Mouse (Mus musculus): ENCODE measurements around the gene Gng7. TPM values are rescaled to one million over a fixed set of nuclear protein-coding genes. Genes with fewer than 3 reads are reported as not detected.

Gene Gng7
- polyA plus RNA-seq, 1 experiment from 2014 or later = 1.2 TPM

- no peak overlapping the region for H3K9ac ChIP-seq (ENCODE audit: low read depth, low read length)
- 0 out of 2 replicates have a peak, but pooled peaks cover 2% of the 10 kb centered on the region for H3K4me1 ChIP-seq (replicated peaks; ENCODE audit: control insufficient read depth, insufficient read depth, low read length)
- no peak overlapping the region for H3K27ac ChIP-seq (ENCODE audit: low read depth, low read length)
- no peaks in the 10 kb centered on the region for H3K36me3 ChIP-seq (ENCODE audit: control insufficient read depth, insufficient read depth)
- H3K9me3 ChIP-seq (ENCODE audit: control insufficient read depth) = no peaks in the 10 kb centered on the region
- H3K4me3 ChIP-seq (ENCODE audit: low read depth, low read length) = no peak overlapping the region
- H3K4me2 ChIP-seq (replicated peaks; ENCODE audit: low read depth) = no peak overlapping the region
- 0 out of 2 replicates have a peak, but pooled peaks have one; percentile 7 for ATAC-seq
- TF ChIP-seq CTCF (IDR thresholded peaks at IDR 0.05; ENCODE audit: low read depth) = no peak
- 44% methylated on average over 6 of the region's 6 CpGs for WGBS
- no peaks in the 10 kb centered on the region for H3K27me3 ChIP-seq (replicated peaks; ENCODE audit: control insufficient read depth, insufficient read depth, low read length)
These were observed 59.9 kb downstream of the Gng7 start for GRCm38 (mm10) chr10:80954843-80955242.

GRCm38 (mm10) chr10:80954415-80954814 is 60.3 kb downstream of the Gng7 start:
- no peak overlapping the region for H3K4me3 ChIP-seq (ENCODE audit: low read depth, low read length)
- H3K4me2 ChIP-seq (replicated peaks; ENCODE audit: low read depth) = no peak overlapping the region
- no peak for TF ChIP-seq CTCF (IDR thresholded peaks at IDR 0.05; ENCODE audit: low read depth)
- ATAC-seq = no peak
- H3K9ac ChIP-seq (ENCODE audit: low read depth, low read length) = no peak overlapping the region
- H3K27me3 ChIP-seq (replicated peaks; ENCODE audit: control insufficient read depth, insufficient read depth, low read length) = no peaks in the 10 kb centered on the region
- H3K4me1 ChIP-seq (replicated peaks; ENCODE audit: control insufficient read depth, insufficient read depth, low read length) = 0 out of 2 replicates have a peak, but pooled peaks cover 4% of the 10 kb centered on the region
- no peaks in the 10 kb centered on the region for H3K9me3 ChIP-seq (ENCODE audit: control insufficient read depth)
- no peak overlapping the region for H3K27ac ChIP-seq (ENCODE audit: low read depth, low read length)
- 61% methylated on average over 13 of the region's 13 CpGs for WGBS
- no peaks in the 10 kb centered on the region for H3K36me3 ChIP-seq (ENCODE audit: control insufficient read depth, insufficient read depth)

- Histone ChIP-seq H3K9me3 (ENCODE audit: control insufficient read depth) (no peaks in the 10 kb centered on the region), H3K4me2 (replicated peaks; ENCODE audit: low read depth) (no peak overlapping the region), H3K9ac (ENCODE audit: low read depth, low read length) (no peak overlapping the region), H3K4me3 (ENCODE audit: low read depth, low read length) (no peak overlapping the region), H3K27me3 (replicated peaks; ENCODE audit: control insufficient read depth, insufficient read depth, low read length) (no peaks in the 10 kb centered on the region), H3K4me1 (replicated peaks; ENCODE audit: control insufficient read depth, insufficient read depth, low read length) (peaks cover 7% of the 10 kb centered on the region; the same call in 1 of the 2 replicates), H3K36me3 (ENCODE audit: control insufficient read depth, insufficient read depth) (no peaks in the 10 kb centered on the region), H3K27ac (ENCODE audit: low read depth, low read length) (no peak overlapping the region)
- no peak for ATAC-seq
- TF ChIP-seq CTCF (IDR thresholded peaks at IDR 0.05; ENCODE audit: low read depth) = no peak
- 76% methylated on average over 15 of the region's 15 CpGs for WGBS
These were observed 62.3 kb downstream of the Gng7 start for GRCm38 (mm10) chr10:80952449-80952848.

GRCm38 (mm10) chr10:80951761-80952390 is 62.9 kb downstream of the Gng7 start:
- Histone ChIP-seq H3K4me1 (replicated peaks; ENCODE audit: control insufficient read depth, insufficient read depth, low read length) (peaks cover 11% of the 10 kb centered on the region; the same call in 1 of the 2 replicates), H3K9me3 (ENCODE audit: control insufficient read depth) (no peaks in the 10 kb centered on the region), H3K27ac (ENCODE audit: low read depth, low read length) (no peak overlapping the region), H3K9ac (ENCODE audit: low read depth, low read length) (no peak overlapping the region), H3K27me3 (replicated peaks; ENCODE audit: control insufficient read depth, insufficient read depth, low read length) (no peaks in the 10 kb centered on the region), H3K4me2 (replicated peaks; ENCODE audit: low read depth) (no peak overlapping the region), H3K36me3 (ENCODE audit: control insufficient read depth, insufficient read depth) (no peaks in the 10 kb centered on the region), H3K4me3 (ENCODE audit: low read depth, low read length) (no peak overlapping the region)
- no peak for ATAC-seq
- TF ChIP-seq CTCF (IDR thresholded peaks at IDR 0.05; ENCODE audit: low read depth) = no peak
- WGBS = 83% methylated on average over 10 of the region's 10 CpGs

- Histone ChIP-seq H3K4me1 (replicated peaks; ENCODE audit: control insufficient read depth, insufficient read depth, low read length) (peaks cover 12% of the 10 kb centered on the region; the same call in 1 of the 2 replicates), H3K9me3 (ENCODE audit: control insufficient read depth) (no peaks in the 10 kb centered on the region), H3K4me2 (replicated peaks; ENCODE audit: low read depth) (no peak overlapping the region), H3K9ac (ENCODE audit: low read depth, low read length) (no peak overlapping the region), H3K27ac (ENCODE audit: low read depth, low read length) (no peak overlapping the region), H3K4me3 (ENCODE audit: low read depth, low read length) (no peak overlapping the region), H3K27me3 (replicated peaks; ENCODE audit: control insufficient read depth, insufficient read depth, low read length) (no peaks in the 10 kb centered on the region), H3K36me3 (ENCODE audit: control insufficient read depth, insufficient read depth) (no peaks in the 10 kb centered on the region)
- no peak for ATAC-seq
- TF ChIP-seq CTCF (IDR thresholded peaks at IDR 0.05; ENCODE audit: low read depth) = no peak
- 47% methylated on average over 5 of the region's 5 CpGs for WGBS
These were observed 64.4 kb downstream of the Gng7 start for GRCm38 (mm10) chr10:80950314-80950713.

GRCm38 (mm10) chr10:80949081-80949480 is 65.7 kb downstream of the Gng7 start:
- no peaks in the 10 kb centered on the region for H3K9me3 ChIP-seq (ENCODE audit: control insufficient read depth)
- 51% methylated on average over 3 of the region's 3 CpGs for WGBS
- H3K27me3 ChIP-seq (replicated peaks; ENCODE audit: control insufficient read depth, insufficient read depth, low read length) = no peaks in the 10 kb centered on the region
- H3K4me2 ChIP-seq (replicated peaks; ENCODE audit: low read depth) = no peak overlapping the region
- peaks cover 10% of the 10 kb centered on the region; the same call in 1 of the 2 replicates for H3K4me1 ChIP-seq (replicated peaks; ENCODE audit: control insufficient read depth, insufficient read depth, low read length)
- H3K27ac ChIP-seq (ENCODE audit: low read depth, low read length) = no peak overlapping the region
- no peak for ATAC-seq
- no peak overlapping the region for H3K4me3 ChIP-seq (ENCODE audit: low read depth, low read length)
- no peak for TF ChIP-seq CTCF (IDR thresholded peaks at IDR 0.05; ENCODE audit: low read depth)
- no peak overlapping the region for H3K9ac ChIP-seq (ENCODE audit: low read depth, low read length)
- H3K36me3 ChIP-seq (ENCODE audit: control insufficient read depth, insufficient read depth) = no peaks in the 10 kb centered on the region
